Mouse (Mus musculus) C2C12 (cell line): ENCODE measurements at regions not wholly inside any gene's neighbourhood (a gene's known extent, or its start where the extent isn't known, plus 50 kb on each side); places are given as distances from the start of the nearest gene placed in this dataset.

Experiments used
- H3K27me3 ChIP-seq: one replicate; pipeline ENCODE4 v1.6.1; 2011; ENCODE audit not compliant: control insufficient read depth, insufficient read depth, insufficient read length
- H3K36me3 ChIP-seq: one replicate; pipeline ENCODE4 v1.6.1; 2011; ENCODE audit not compliant: control insufficient read depth, insufficient read depth
- H3K4me3 ChIP-seq: one replicate; pipeline ENCODE4 v1.5.1; 2011; ENCODE audit warnings: mild to moderate bottlenecking, control low read depth; ENCODE audit not compliant: poor library complexity, insufficient read depth, severe bottlenecking
- H3K79me2 ChIP-seq: one replicate; pipeline ENCODE4 v1.6.1; 2011; ENCODE audit not compliant: control insufficient read depth, insufficient read depth
- H3K79me3 ChIP-seq: one replicate; pipeline ENCODE4 v1.6.1; 2011; ENCODE audit warnings: low read depth, control low read depth
- H3ac ChIP-seq: one replicate; pipeline ENCODE3; 2011; ENCODE audit warnings: low read depth; ENCODE audit not compliant: control insufficient read depth, insufficient read length
- CEBPB ChIP-seq: IDR thresholded peaks from one replicate; pipeline ENCODE4 v1.6.1; 2011; ENCODE audit warnings: low read depth, mild to moderate bottlenecking, control low read depth, moderate library complexity
- CTCF ChIP-seq: IDR thresholded peaks from one replicate; pipeline ENCODE4 v1.5.1; 2011; ENCODE audit not compliant: control insufficient read depth, insufficient read depth, insufficient read length
- FOSL1 ChIP-seq: IDR thresholded peaks from one replicate; pipeline ENCODE4 v1.8.0; 2011; ENCODE audit warnings: mild to moderate bottlenecking, low read length; ENCODE audit not compliant: poor library complexity, insufficient read depth, severe bottlenecking
- MAX ChIP-seq: IDR thresholded peaks from one replicate; pipeline ENCODE4 v1.6.1; 2011; ENCODE audit warnings: mild to moderate bottlenecking, control low read depth
- MYOD1 ChIP-seq: IDR thresholded peaks from one replicate; pipeline ENCODE4 v1.6.1; 2011; ENCODE audit warnings: low read depth; ENCODE audit not compliant: control insufficient read depth, insufficient read length
- MYOG ChIP-seq: IDR thresholded peaks from one replicate; pipeline ENCODE4 v1.6.1; 2011; ENCODE audit not compliant: control insufficient read depth, insufficient read length; ENCODE audit errors: extremely low read depth
- USF1 ChIP-seq: IDR thresholded peaks from one replicate; pipeline ENCODE4 v1.6.1; 2011; ENCODE audit warnings: low read depth, mild to moderate bottlenecking, control low read depth, moderate library complexity

- H3ac ChIP-seq = no peak overlapping the region
- TF ChIP-seq CTCF (peak; percentile 93), FOSL1 (no peak), CEBPB (no peak), USF1 (no peak), MYOD1 (no peak), MYOG (no peak), MAX (peak; percentile 60)
- H3K36me3 ChIP-seq = no peaks in the 10 kb centered on the region
Observed at GRCm38 (mm10) chr10:126330305-126330969, 364.5 kb downstream of the Lrig3 start.

GRCm38 (mm10) chr10:126320831-126321230 is 354.9 kb downstream of the Lrig3 start:
- no peaks in the 10 kb centered on the region for H3K79me2 ChIP-seq
- no peak for TF ChIP-seq CEBPB
- no peak for TF ChIP-seq MAX
- no peak for TF ChIP-seq CTCF
- TF ChIP-seq FOSL1 = no peak
- TF ChIP-seq USF1 = no peak
- no peak for TF ChIP-seq MYOG
- no peak for TF ChIP-seq MYOD1
- H3K27me3 ChIP-seq = no peaks in the 10 kb centered on the region
- no peak overlapping the region for H3ac ChIP-seq
- no peaks in the 10 kb centered on the region for H3K36me3 ChIP-seq
- H3K4me3 ChIP-seq = no peak overlapping the region
- no peaks in the 10 kb centered on the region for H3K79me3 ChIP-seq

More at GRCm38 (mm10) chr10:126330305-126330969, 364.5 kb downstream of the Lrig3 start:
- no peaks in the 10 kb centered on the region for H3K27me3 ChIP-seq
- H3K79me2 ChIP-seq = no peaks in the 10 kb centered on the region
- no peak overlapping the region for H3K4me3 ChIP-seq
- no peaks in the 10 kb centered on the region for H3K79me3 ChIP-seq

DNA sequence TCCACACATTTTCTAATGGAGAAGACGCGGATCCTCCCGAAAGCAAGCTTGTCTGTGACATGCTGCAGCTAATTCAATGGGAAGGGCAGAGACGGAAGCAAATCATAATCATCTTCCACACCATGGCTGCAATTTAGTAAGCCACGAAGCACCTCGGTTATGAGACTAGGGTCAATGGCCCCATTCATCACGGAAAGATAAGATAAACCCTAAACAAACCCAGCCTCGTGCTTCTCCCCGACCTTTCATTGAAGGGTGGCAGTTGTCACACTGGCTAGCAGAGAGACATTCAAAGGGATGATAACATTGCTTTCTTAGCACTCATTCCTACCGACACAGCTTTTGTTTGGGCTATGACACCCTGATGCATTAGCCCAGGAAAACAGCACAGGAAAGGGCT is 353.8 kb downstream of the Lrig3 start:
- Histone ChIP-seq H3ac (no peak overlapping the region), H3K4me3 (no peak overlapping the region), H3K79me2 (no peaks in the 10 kb centered on the region), H3K36me3 (no peaks in the 10 kb centered on the region), H3K27me3 (no peaks in the 10 kb centered on the region), H3K79me3 (no peaks in the 10 kb centered on the region)
- no peak for TF ChIP-seq FOSL1
- no peak for TF ChIP-seq MAX
- no peak for TF ChIP-seq CEBPB
- no peak for TF ChIP-seq MYOG
- TF ChIP-seq USF1 = no peak
- no peak for TF ChIP-seq MYOD1
- no peak for TF ChIP-seq CTCF

DNA sequence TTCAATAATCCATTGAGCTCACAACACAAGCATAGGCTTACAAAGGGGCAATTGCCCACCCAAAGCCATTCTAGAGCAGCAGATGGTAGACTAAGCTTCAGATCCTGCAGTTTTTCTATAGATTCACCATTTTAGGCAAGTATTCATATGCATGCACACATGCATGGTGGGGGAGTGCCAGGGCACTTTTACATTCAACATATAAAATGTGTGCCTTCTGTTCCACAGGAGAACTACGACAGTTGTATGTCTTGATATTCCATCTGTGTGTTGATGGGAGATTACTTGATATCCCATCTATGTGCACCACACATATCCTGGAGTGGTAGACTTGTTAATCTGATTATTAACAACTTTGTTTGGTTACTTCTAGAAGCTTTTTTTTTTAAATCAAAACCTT is 334.0 kb downstream of the Lrig3 start:
- H3K36me3 ChIP-seq = no peaks in the 10 kb centered on the region
- no peaks in the 10 kb centered on the region for H3K27me3 ChIP-seq
- H3K4me3 ChIP-seq = no peak overlapping the region
- H3K79me2 ChIP-seq = no peaks in the 10 kb centered on the region
- no peak overlapping the region for H3ac ChIP-seq
- TF ChIP-seq CEBPB (no peak), CTCF (no peak), MYOD1 (no peak), FOSL1 (no peak), MYOG (no peak), USF1 (no peak), MAX (no peak)
- H3K79me3 ChIP-seq = no peaks in the 10 kb centered on the region

GRCm38 (mm10) chr10:126298211-126298610 is 332.2 kb downstream of the Lrig3 start:
- no peak overlapping the region for H3ac ChIP-seq
- H3K4me3 ChIP-seq = no peak overlapping the region
- no peaks in the 10 kb centered on the region for H3K27me3 ChIP-seq
- TF ChIP-seq USF1 = peak; percentile 60
- TF ChIP-seq FOSL1 = no peak
- peak; percentile 91 for TF ChIP-seq MAX
- TF ChIP-seq MYOG = no peak
- H3K79me3 ChIP-seq = no peaks in the 10 kb centered on the region
- no peaks in the 10 kb centered on the region for H3K79me2 ChIP-seq
- H3K36me3 ChIP-seq = no peaks in the 10 kb centered on the region

DNA sequence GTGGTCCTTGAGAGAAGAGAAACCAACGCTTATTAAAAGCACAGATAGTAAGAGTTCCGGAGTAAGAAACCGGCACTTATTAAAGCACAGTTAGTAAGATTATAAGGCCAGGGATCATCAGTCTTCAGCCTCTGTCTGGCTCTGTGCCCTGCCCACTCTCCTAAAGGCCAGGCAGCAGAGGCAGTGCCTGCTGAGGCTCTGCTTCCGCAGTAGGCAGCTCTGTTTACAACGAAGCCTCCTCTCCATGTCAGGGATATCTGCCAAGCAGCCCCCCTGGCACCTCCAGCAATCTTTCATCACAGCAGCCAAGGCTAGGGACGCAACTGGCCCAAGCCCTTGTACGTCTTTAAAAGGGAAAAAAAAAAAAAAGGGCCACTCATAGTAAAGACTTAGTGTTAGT is 329.9 kb downstream of the Lrig3 start:
- Histone ChIP-seq H3K4me3 (no peak overlapping the region), H3ac (no peak overlapping the region), H3K79me2 (no peaks in the 10 kb centered on the region), H3K27me3 (no peaks in the 10 kb centered on the region), H3K79me3 (no peaks in the 10 kb centered on the region), H3K36me3 (no peaks in the 10 kb centered on the region)
- TF ChIP-seq MYOG = no peak
- TF ChIP-seq FOSL1 = no peak
- no peak for TF ChIP-seq USF1
- TF ChIP-seq CTCF = no peak
- no peak for TF ChIP-seq MAX
- no peak for TF ChIP-seq CEBPB
- no peak for TF ChIP-seq MYOD1
